Mouse (Mus musculus) bone marrow, adult 2 months (tissue): ENCODE data around the gene Clec3a.

ENCODE experiments used
- CTCF ChIP-seq: fragments of 200-500 bp; IDR thresholded peaks from 2 replicates; pipeline ENCODE4 v1.5.1; 2011; ENCODE audit warnings: low read length, control low read depth; ENCODE audit not compliant: control insufficient read depth, insufficient read depth
- POLR2A ChIP-seq: fragments of 200-500 bp; IDR thresholded peaks from 2 replicates; pipeline ENCODE4 v1.6.1; 2011; ENCODE audit warnings: low read depth, mild to moderate bottlenecking, control low read depth, low read length, borderline replicate concordance; ENCODE audit not compliant: control insufficient read depth

DNA sequence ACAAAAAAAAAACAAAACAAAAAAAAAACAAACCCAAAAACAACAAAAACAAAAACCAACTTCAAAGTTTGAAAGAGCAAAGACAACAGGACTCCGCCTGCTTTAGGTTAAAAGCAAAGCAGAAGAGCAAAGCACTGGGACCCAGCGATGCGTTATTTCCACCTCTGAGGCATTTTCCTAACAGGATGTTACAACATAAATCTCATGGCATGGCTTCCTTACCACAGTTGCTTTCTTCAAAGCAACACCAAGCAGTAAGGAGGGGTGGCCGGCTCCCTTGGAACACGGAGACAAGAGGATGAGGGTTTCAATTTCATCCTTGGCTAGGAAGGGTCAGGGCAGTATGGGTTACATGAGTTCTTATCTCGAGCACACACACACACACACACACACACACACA lies 1.0 kb downstream of the Clec3a start:
- TF ChIP-seq CTCF = no peak
- no peak for TF ChIP-seq POLR2A
